Mouse (Mus musculus) heart, adult 2 months (tissue): Measurements from ENCODE around the gene Apobec2.

Experiments
- CTCF ChIP-seq: fragments of 200-600 bp; IDR thresholded peaks from 2 replicates; pipeline ENCODE4 v1.8.1; 2022; ENCODE audit warnings: antibody characterized with exemption, mild to moderate bottlenecking, moderate library complexity
- EP300 ChIP-seq: fragments of 200-500 bp; IDR thresholded peaks from 2 replicates; pipeline ENCODE4 v1.6.1; 2011; ENCODE audit warnings: low read depth, low read length, control low read depth; ENCODE audit not compliant: insufficient read depth
- POLR2A ChIP-seq: fragments of 200-500 bp; IDR thresholded peaks from 2 replicates; pipeline ENCODE4 v1.6.1; 2011; ENCODE audit warnings: mild to moderate bottlenecking, low read depth, low read length, control low read depth; ENCODE audit not compliant: insufficient read depth

GRCm38 (mm10) chr17:48389442-48389841 lies 43.3 kb downstream of the Apobec2 start:
- TF ChIP-seq POLR2A (no peak), CTCF (no peak), EP300 (no peak)
